Mouse (Mus musculus): ENCODE results near the gene Gm1043.

DNA sequence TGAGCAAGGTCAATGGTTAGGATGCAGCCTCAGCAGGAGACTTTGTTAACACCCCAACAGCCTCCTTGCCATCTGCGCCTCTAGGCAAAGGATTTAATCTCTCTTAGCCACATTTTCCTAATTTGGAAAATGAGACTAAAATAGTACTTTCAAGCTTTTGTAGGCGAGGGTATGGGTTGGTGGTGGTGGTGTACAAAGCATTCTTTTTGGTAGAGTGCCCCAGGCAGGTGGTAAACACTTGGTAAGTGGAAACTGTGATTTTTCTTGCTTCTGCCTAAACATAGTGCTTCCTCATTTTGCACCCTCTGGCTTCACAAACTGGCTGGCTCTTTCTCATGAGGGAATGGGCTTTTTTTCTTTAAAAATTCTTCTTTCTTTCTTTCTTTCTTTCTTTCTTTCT, 153.5 kb downstream of the Gm1043 start:
- TF ChIP-seq USF1 (IDR thresholded peaks at IDR 0.05; ENCODE audit: low read depth) = no peak
- TF ChIP-seq CTCF (IDR thresholded peaks at IDR 0.05; ENCODE audit: control insufficient read depth, insufficient read depth, insufficient read length) = no peak
- no peak for TF ChIP-seq MYOD1 (IDR thresholded peaks at IDR 0.05; ENCODE audit: control insufficient read depth, insufficient read length, low read depth)
- no peak for TF ChIP-seq MAX (IDR thresholded peaks at IDR 0.05)
- no peak for TF ChIP-seq CEBPB (IDR thresholded peaks at IDR 0.05; ENCODE audit: low read depth)
- TF ChIP-seq MYOG (IDR thresholded peaks at IDR 0.05; ENCODE audit: control insufficient read depth, extremely low read depth, insufficient read length) = no peak
- TF ChIP-seq FOSL1 (IDR thresholded peaks at IDR 0.05; ENCODE audit: insufficient read depth, low read length, poor library complexity, severe bottlenecking) = no peak

Measured in C2C12 (cell line).